Comparison of ENCODE assay signal across 10 mouse cellular contexts in genomic region chr11:99539721-99540120, GRCm38 (mm10). TPM values are rescaled to one million over a fixed set of nuclear protein-coding genes. Genes with fewer than 3 reads are reported as not detected.
DNase-seq lines count a peak whose midpoint lies in the region; ATAC-seq lines count a peak whose summit lies in the region.
"Had no signal": no experiment of that assay in that cellular context is flagged by ENCODE, and none has a peak within 500 bp of the region (broad histone marks: within the 10 kb centered on the region; RNA-seq: fewer than 3 reads in every experiment).

No protein-coding gene starts in this region.

- H3K9ac ChIP-seq in kidney, embryonic 15.5 days: no peak overlapping the region
- H3K9ac ChIP-seq: liver, embryonic 15.5 days had no signal

- no peak overlapping the region for H3K27ac ChIP-seq in kidney, embryonic 15.5 days
- H3K27ac ChIP-seq in midbrain, embryonic 10.5 days (replicated peaks): no peak overlapping the region
- H3K27ac ChIP-seq: liver, embryonic 15.5 days had no signal

- peaks cover 7% of the 10 kb centered on the region for H3K4me1 ChIP-seq in kidney, embryonic 15.5 days
- no peaks in the 10 kb centered on the region for H3K4me1 ChIP-seq in midbrain, embryonic 10.5 days
- H3K4me1 ChIP-seq: liver, embryonic 15.5 days had no signal

- 52% methylated on average over 9 of the region's 9 CpGs for WGBS in kidney, embryonic 15.5 days
- WGBS in midbrain, embryonic 10.5 days: 85% methylated on average over 9 of the region's 9 CpGs

- ATAC-seq in kidney, embryonic 15.5 days (replicated peaks; ENCODE audit: low FRiP score): no peak

- intact Hi-C loops in left cerebral cortex, postnatal 4 days (cut with DNase I): no loop called here

- no peak overlapping the region for H3K4me2 ChIP-seq in kidney, embryonic 15.5 days
- H3K4me2 ChIP-seq: liver, embryonic 15.5 days had no signal

- H3K36me3 ChIP-seq in kidney, embryonic 15.5 days: no peaks in the 10 kb centered on the region
- H3K36me3 ChIP-seq in midbrain, embryonic 10.5 days: no peaks in the 10 kb centered on the region
- H3K36me3 ChIP-seq: liver, embryonic 15.5 days had no signal

- peak; percentile 6 to 8 for DNase-seq in kidney, adult 8-10 months
- peak; percentile 37 to 45 for DNase-seq in cerebellum, adult 18-20 months
- peak; percentile 65 for DNase-seq in kidney, postnatal 10 days
- peak; percentile 90 for DNase-seq in left cerebral cortex, postnatal 4 days
- no peak for DNase-seq in spleen, postnatal 4 days (ENCODE audit: low spot score in 2 of 2)
- no peak for DNase-seq in midbrain, embryonic 10.5 days (ENCODE audit: low spot score)
- no peak for DNase-seq in natural killer cell, adult 2 months (ENCODE audit: low spot score in 2 of 2)

- H3K4me3 ChIP-seq in kidney, embryonic 15.5 days (replicated peaks): no peak overlapping the region
- H3K4me3 ChIP-seq in midbrain, embryonic 10.5 days: no peak overlapping the region
- H3K4me3 ChIP-seq: erythroblast, embryonic 14.5 days; liver, embryonic 15.5 days had no signal

- H3K9me3 ChIP-seq in kidney, embryonic 15.5 days (replicated peaks): no peaks in the 10 kb centered on the region
- H3K9me3 ChIP-seq in midbrain, embryonic 10.5 days (replicated peaks): no peaks in the 10 kb centered on the region
- H3K9me3 ChIP-seq: liver, embryonic 15.5 days had no signal

- no peaks in the 10 kb centered on the region for H3K27me3 ChIP-seq in kidney, embryonic 15.5 days
- H3K27me3 ChIP-seq in midbrain, embryonic 10.5 days (ENCODE audit: low read depth, poor library complexity, severe bottlenecking): no peaks in the 10 kb centered on the region
- H3K27me3 ChIP-seq: liver, embryonic 15.5 days had no signal

RNA-seq across cellular contexts. Expression of gene Krt40, which starts 3.2 kb away (rescaled TPM):
- polyA plus RNA-seq in kidney, embryonic 15.5 days (2015; fragmentation: Nextera tagmentation; extraction: Ambion mirVana): not detected in 2 replicates
- total RNA-seq in left cerebral cortex, postnatal 4 days (2021): not detected
- polyA plus RNA-seq in midbrain, embryonic 10.5 days (2016; fragmentation: Nextera tagmentation; extraction: Ambion mirVana): not detected in 2 replicates
- polyA plus RNA-seq: erythroblast, embryonic 14.5 days; liver, embryonic 15.5 days had no signal

RNA-seq across cellular contexts. Expression of gene Krtap3-3, which starts 10.9 kb away (rescaled TPM):
- polyA plus RNA-seq in kidney, embryonic 15.5 days (2015; fragmentation: Nextera tagmentation; extraction: Ambion mirVana): not detected in 2 replicates
- not detected for total RNA-seq in left cerebral cortex, postnatal 4 days (2021)
- polyA plus RNA-seq in midbrain, embryonic 10.5 days (2016; fragmentation: Nextera tagmentation; extraction: Ambion mirVana): not detected in 2 replicates
- polyA plus RNA-seq: erythroblast, embryonic 14.5 days; liver, embryonic 15.5 days had no signal

RNA-seq across cellular contexts. Expression of gene Krtap3-2, which starts 16.9 kb away (rescaled TPM):
- polyA plus RNA-seq in kidney, embryonic 15.5 days (2015; fragmentation: Nextera tagmentation; extraction: Ambion mirVana): not detected in 2 replicates
- not detected for total RNA-seq in left cerebral cortex, postnatal 4 days (2021)
- polyA plus RNA-seq in midbrain, embryonic 10.5 days (2016; fragmentation: Nextera tagmentation; extraction: Ambion mirVana): not detected in 2 replicates
- polyA plus RNA-seq: erythroblast, embryonic 14.5 days; liver, embryonic 15.5 days had no signal

RNA-seq across cellular contexts. Expression of gene Krt39, which starts 18.6 kb away (rescaled TPM):
- 0.32 and 0.43 TPM in 2 replicates for polyA plus RNA-seq in kidney, embryonic 15.5 days (2015; fragmentation: Nextera tagmentation; extraction: Ambion mirVana)
- total RNA-seq in left cerebral cortex, postnatal 4 days (2021): not detected
- not detected in 2 replicates for polyA plus RNA-seq in midbrain, embryonic 10.5 days (2016; fragmentation: Nextera tagmentation; extraction: Ambion mirVana)
- polyA plus RNA-seq: erythroblast, embryonic 14.5 days; liver, embryonic 15.5 days had no signal

RNA-seq across cellular contexts. Expression of gene Gm11939, which starts 19.5 kb away (rescaled TPM):
- polyA plus RNA-seq in kidney, embryonic 15.5 days (2015; fragmentation: Nextera tagmentation; extraction: Ambion mirVana): not detected in 2 replicates
- not detected for total RNA-seq in left cerebral cortex, postnatal 4 days (2021)
- polyA plus RNA-seq in midbrain, embryonic 10.5 days (2016; fragmentation: Nextera tagmentation; extraction: Ambion mirVana): not detected in 2 replicates
- polyA plus RNA-seq: erythroblast, embryonic 14.5 days; liver, embryonic 15.5 days had no signal

Comparison
In these comparisons a context has a peak if more than half of its experiments do, and no peak if none do; other contexts are left out.
1. DNase-seq: peak in kidney, adult 8-10 months (2 of 2), cerebellum, adult 18-20 months (2 of 2), kidney, postnatal 10 days (single experiment) and left cerebral cortex, postnatal 4 days (single experiment); none in spleen, postnatal 4 days (0 of 2), midbrain, embryonic 10.5 days (single experiment) and natural killer cell, adult 2 months (0 of 2).